Mouse (Mus musculus): ENCODE measurements around the gene Bcl2a1c.
A peak's percentile ranks its signal among the peaks of the same experiment; 100 is the strongest.
"Not testable (repeated sequence)": the region's sequence is repeated elsewhere in the genome, so short reads cannot be mapped to it uniquely, and the experiment has no call there.

Gene Bcl2a1c

GRCm38 (mm10) chr9:114329855-114330254, at the start of gene Bcl2a1c:
Gene Bcl2a1c (plus strand): TSS chr9:114330135.
- not testable (repeated sequence) for DNase-seq

GRCm38 (mm10) chr9:114305957-114306356, 24.0 kb upstream of the Bcl2a1c start:
- not testable (repeated sequence) for DNase-seq

GRCm38 (mm10) chr9:114311752-114312151, 18.2 kb upstream of the Bcl2a1c start:
- not testable (repeated sequence) for DNase-seq

- peak; percentile 18 for DNase-seq
Measured at GRCm38 (mm10) chr9:114318021-114318420, 11.9 kb upstream of the Bcl2a1c start.

- no peak for DNase-seq
Measured at GRCm38 (mm10) chr9:114326011-114326748, 3.8 kb upstream of the Bcl2a1c start.

GRCm38 (mm10) chr9:114328332-114328731, 1.6 kb upstream of the Bcl2a1c start:
- not testable (repeated sequence) for DNase-seq

- DNase-seq, result peak; percentile 75
Measured at GRCm38 (mm10) chr9:114367783-114368470, 38.0 kb downstream of the Bcl2a1c start.

- no peak for DNase-seq
Measured at GRCm38 (mm10) chr9:114368471-114368858, 38.5 kb downstream of the Bcl2a1c start.

GRCm38 (mm10) chr9:114369389-114369788, 39.5 kb downstream of the Bcl2a1c start:
- not testable (repeated sequence) for DNase-seq

GRCm38 (mm10) chr9:114371717-114372116, 41.8 kb downstream of the Bcl2a1c start:
- not testable (repeated sequence) for DNase-seq

GRCm38 (mm10) chr9:114375276-114375962, 45.5 kb downstream of the Bcl2a1c start:
- no peak for DNase-seq

GRCm38 (mm10) chr9:114377168-114377567, 47.2 kb downstream of the Bcl2a1c start:
- DNase-seq, result no peak

GRCm38 (mm10) chr9:114379871-114380270, 49.9 kb downstream of the Bcl2a1c start:
- peak; percentile 33 for DNase-seq

Measured in kidney, adult 11 months (tissue).